Mouse (Mus musculus) adrenal gland, postnatal 25 days (tissue): ENCODE data around the gene Smim20. TPM values are rescaled to one million over a fixed set of nuclear protein-coding genes. Genes with fewer than 3 reads are reported as not detected.

Source experiments
- DNase-seq: peaks from one replicate; pipeline ENCODE4 v3.0.0; 2021; ENCODE audit warnings: mixed read lengths
- total RNA-seq: library from RNA; stranded (reverse); gene quantifications from 2 replicates; pipeline ENCODE4 v1.2.3, GENCODE M21; 2021

The Smim20 gene
- total RNA-seq, 1 experiment from 2014 or later, result 70.8 TPM

DNA sequence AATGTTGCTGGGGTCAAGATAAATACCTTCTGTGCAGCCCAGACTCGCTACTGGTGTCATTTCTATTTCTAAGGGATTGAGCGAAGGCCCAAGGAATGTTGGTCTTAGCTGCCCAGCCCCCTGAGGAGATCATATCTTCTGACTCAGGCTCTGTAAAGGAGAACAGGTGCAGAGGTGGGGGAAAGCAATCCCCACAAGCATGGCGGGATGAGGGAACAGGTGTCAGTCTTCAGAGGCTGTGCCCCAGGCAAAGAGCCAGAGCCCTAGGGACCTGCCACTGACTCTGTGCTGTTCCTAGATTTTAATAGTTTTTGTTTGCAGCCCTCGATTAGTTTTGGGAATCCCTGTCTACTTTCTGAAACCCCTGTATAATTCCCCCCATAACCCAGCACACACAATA is 702 bp upstream of the Smim20 start:
- DNase-seq, result no peak

DNA sequence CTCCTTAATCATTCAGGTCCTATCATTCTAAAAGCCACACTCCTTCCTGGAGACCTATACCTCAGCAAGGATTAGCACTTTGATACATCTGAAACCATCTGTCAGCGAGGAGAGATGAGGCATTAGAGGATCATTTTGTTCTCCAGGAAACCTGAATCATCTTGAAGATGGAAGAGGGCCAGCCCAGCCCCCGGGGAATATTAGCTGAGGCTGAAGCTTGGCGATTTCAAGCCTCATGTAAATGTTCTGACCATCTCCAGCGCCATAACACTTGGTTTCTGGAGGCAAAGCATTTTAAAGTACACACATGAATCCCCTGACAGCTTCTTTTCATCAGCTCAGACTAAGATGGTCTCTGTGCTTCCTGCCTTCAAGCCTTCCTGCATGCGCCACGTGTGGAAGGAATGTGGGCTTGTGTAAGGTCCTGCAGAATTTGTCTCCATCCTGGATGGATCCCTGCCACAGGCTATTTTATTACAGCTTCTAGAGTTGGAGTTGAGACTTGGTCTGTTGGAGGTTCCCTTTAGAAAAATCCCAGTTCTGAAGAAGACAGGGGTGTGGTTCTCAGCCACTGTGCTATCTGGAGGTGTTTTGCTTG is 1.3 kb downstream of the Smim20 start:
- DNase-seq, result peak; percentile 32

DNA sequence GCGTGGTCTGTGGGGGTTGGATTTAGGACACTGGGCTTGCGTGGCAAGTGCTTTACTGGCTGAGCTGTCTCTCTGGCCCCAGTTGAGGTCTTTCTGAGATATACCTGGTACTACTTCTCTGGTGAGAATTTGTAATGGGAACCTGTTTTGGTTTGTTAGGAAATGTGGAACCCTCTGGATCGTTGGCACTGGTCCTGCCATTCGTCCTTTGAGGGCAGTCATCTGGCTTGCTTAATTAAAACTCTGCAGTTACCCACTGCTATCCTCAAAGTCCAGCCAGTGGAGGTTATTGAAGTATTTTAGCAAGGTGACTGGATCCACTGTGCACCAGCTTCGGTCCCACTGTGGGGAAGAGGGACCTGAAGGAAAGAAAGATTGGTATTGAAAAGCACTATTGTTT is 2.9 kb downstream of the Smim20 start:
- DNase-seq, result no peak

DNA sequence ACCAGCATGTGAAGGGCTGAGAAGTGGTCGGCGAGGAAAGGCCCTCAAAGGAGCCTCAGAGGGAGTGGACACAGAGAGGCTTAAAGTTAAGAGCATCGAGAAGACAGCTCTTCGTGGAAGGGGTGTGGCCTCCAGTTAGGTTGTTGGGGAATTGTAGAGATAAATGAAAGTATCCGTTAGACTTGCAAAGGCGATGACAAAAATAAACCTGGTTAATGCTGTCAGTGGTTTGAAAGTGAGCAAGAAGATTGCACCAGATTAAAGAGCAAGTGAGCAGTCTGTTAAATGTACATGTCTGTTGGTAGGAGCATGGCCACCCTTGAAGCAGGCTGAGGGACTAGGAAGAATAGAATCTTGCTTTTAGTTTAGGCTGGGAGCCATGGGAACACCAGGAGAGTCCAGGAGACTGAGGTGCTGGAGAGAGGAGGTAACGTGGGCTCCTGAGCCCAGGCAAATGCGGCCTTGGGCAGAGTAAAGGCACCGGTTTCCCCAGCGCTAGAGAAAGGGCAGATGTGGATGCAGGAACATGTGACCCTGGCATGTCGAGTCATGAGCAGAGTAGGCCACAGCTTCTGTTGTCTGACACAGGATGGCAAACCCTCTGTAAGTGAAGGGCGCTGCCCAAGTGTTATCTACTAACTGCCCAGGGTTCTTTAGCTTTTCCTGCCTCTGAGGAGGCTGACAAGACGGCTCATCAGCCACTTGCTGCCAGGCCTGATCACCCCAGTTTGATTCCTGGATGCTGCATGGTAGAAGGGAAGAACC is 4.2 kb downstream of the Smim20 start:
- DNase-seq, result no peak

DNA sequence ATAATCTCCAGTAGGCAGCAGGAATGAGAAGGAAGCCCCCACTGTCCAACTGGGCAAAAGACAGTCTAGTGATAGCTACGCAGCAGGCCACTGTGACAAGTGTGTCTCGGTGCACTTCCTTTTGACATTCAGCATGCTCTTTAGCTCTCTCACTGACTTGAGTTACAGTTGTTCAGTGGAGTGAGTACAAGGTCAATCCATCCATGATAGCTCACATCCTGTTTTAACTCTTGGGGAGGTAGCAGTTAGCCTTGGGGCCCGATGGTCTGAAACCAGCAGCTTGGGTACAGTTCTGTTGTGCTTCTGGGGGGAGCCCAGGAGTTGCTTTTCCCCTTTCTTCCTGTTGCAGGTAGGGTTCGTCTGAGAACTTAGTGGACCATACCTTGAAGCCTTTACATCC is 5.7 kb downstream of the Smim20 start:
- no peak for DNase-seq

DNA sequence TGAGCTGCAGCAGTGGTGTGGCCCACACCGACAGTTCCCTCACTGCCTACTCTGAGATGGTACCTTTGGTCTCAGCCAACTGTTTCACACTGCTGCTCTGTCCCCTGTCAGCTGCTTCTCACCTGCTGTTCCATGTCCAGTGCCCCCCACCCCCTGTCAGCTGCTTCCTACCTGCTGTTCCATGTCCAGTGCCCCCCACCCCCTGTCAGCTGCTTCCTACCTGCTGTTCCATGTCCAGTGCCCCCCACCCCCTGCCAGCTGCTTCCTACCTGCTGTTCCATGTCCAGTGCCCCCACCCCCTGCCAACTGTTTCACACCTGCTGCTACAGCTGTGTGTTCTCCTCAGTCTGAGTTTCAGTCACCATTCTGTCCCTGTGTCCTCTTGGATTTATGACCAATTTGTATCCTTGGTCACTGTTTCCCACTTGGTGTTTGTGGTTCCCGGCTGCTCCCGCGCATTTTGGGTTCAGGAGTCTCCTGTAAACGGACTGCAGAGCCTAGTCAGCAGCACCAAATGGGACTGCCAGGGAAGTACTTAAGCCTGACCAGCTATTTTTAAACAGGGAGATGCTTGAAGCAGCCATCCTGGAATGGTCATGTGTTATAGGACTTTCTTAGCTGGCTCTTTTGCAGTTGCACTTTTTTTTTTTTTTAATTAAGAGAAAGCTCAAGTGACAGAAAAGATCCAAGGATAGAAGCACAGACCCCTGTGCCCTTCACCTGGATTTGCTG is 7.0 kb downstream of the Smim20 start:
- DNase-seq, result no peak

DNA sequence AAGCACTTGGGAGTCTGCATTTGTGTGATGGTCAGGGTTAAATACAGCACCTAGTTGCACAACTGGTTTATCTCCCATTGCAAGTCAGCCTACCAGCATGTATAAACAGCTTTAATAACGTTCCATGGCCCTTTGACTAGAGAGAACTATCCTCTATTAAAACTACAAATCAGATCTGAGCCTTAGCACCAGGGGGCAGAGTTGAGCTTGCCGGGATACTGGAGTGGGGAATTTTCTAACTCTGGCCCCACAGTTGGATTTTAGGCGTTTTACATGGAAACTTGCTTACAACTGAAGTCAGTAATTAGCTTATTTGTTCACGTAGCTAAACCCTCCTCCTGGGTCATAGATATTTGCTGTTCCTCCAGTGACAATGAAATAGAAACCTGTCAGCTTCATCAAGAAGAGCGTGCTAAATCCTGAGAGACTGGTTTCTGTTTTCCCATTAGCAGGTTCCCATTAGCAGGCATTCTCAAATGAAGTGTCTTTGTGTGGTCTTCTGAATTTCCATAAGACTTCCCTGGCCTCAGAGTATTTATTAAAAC is 8.0 kb downstream of the Smim20 start:
- peak; percentile 27 for DNase-seq

DNA sequence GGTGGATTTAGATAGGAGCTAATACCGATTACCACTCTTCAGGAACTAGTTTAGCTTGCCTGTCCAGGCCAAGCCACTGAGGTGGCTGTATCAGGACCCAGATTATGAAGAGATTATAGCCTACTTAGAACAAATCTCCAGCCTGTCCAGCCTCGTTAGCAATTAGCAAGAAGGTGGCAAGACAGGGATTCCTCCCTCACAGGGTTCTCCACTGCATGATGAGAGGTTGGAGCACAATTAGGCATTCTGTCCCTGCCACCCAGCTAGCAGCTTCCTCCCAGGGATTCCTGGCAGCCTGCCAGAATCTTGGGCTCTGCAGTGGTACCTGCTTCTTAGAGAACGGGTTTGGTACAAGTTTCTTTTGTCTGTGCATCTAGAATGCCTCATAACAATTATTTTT is 8.5 kb downstream of the Smim20 start:
- peak; percentile 24 for DNase-seq

DNA sequence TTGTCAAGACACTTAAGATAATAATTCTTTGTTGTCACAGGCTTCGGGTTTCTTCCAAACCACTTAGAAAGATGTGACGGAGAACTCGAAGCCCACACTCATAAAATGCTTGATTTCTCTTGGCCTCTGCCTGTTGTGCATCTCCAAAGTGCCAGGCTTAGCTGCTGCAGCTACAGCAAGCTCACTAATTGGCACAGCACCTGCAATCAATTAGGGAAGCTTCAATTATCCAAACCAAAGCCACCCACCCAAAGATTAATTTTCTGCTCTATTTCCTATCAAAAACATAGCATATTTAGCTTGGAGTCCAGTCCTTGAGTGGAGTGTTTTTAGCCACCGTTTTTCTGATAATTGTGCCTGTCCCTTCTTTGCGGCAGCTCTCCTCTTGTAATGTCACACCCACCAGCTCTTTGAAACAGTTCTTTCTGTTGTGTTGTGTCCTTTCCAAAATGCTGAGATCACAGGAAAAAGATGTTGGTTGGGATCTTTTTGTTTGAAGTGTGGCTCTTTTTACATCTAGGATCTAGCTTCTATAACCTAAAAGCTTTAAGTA is 9.7 kb downstream of the Smim20 start:
- no peak for DNase-seq

DNA sequence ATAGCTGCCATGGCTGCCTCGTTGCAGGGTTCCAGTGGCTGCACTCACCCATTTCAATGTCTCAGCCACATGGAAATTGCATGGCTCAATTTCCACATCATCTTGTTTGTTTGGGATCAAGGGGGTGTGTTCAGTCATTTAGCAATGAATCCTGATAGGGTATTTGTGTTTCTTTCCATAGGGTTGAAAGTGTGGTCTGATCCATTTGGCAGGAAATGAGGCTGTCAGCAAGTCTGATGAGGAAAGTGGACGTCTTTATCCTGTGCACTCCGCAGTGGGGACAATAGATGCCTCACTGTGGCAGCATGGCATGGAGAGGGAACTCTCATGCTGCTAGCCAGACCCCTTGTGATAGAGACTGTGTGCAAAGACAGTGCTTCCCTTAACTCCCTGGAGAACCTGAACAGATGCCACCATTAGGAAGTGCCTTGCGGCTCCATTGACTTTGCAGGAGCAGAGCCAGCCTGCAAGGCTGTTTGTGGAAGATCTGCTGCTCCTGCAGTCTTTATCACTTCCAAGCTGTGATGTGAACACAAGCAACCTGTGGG is 10.9 kb downstream of the Smim20 start:
- DNase-seq, result no peak

DNA sequence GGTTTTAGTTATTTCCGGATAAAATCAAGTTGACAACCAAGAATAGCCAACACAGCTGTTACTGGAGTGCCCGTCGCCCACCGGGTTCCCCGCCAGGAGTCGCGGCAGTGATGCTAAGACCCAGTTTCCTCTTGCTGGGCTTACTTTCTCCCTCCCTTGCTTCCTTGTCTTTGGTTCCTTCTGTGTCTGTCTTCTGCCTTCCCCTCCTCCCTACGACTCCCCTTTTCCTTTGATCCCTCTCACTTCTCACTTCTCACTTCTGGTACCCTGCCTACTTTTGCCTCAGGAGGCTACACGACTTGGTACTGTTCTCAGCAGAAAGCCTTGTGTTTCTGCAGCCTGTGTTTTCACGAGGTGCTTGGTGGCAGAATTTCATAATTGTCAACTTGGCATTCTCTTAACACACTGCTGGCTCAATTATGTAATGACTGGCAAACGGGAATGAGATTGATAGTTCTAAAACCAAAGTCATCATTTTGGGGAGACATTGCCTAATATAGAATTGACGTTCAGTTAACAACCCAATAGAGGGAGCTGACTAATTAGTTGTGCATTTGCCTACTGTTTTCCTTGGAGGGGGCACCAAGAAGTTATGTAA is 12.4 kb downstream of the Smim20 start:
- DNase-seq, result no peak

DNA sequence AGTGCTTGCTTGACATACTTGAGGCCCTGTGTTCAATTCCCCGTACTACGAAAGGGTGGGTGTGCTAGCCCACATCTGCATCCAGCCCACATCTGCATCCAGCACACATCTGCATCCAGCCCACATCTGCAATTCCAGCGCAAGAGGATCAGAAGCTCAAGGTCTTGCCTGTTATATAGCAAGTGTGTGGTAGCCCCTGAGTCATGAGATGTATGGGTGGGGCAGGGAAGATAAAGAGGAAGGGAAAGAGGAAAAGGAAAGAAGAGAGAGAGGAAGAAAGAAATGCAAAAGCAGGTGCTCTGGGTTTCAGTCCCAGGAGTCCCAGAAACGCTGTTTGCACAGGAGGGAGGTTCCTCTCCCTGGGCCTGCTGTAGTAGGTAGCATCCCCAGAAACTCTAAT is 15.6 kb downstream of the Smim20 start:
- no peak for DNase-seq

DNA sequence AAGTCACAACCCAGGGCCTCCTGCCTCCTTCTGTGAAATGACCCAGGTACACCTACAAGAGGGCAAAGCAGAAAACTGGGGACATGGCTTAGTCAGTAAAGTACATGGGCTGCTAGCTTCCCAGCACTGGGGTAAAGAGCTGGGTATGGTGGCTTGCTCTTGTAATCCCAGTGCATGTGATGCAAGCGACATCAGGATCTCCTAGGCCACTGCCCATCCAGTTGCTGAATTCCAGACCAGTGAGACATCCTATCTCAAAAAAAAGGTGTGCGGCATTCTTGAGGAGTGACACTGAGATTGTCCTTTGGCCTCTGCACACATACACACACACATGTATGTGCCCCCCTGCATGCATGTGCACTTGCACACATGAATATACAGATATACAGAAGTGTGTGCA is 19.5 kb downstream of the Smim20 start:
- no peak for DNase-seq

DNA sequence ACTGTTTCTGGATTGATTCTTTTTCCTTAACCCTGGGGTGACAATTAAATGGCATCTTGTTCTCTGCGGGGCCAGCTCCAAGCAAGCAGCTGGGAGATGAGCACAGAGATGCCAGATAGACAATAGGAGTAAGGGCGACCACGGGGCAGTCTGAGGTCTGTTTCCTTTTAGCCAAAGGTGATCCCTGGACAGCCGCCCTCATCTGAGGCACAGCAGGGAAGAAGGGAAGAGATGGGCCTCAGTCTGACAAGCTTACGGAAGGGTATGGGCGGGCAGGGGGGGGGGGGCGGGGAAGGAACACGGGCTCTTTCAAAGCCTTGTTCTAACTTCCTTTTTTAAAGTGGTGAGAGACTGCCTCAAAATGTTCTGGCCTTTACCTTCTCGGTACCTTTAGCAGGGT is 22.6 kb downstream of the Smim20 start:
- no peak for DNase-seq

DNA sequence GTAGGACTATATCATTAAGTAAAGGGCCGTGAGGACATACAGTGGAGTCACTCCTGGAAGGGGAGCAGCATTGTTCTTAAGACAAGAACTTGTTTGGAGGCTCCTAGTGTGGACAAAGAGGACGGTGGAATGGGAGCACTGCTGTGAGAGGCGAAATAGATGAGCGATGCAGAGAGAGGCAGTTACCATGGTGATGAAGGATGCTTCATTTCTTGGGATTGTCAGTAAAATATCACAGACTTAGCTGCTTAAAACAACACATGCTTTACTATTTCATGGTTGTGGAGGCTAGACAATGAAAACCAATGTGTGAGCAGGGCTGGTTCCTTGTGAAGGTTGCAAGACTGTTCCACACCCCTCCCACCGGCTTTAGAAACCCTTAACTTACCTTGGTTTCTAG is 27.7 kb downstream of the Smim20 start:
- DNase-seq, result no peak

DNA sequence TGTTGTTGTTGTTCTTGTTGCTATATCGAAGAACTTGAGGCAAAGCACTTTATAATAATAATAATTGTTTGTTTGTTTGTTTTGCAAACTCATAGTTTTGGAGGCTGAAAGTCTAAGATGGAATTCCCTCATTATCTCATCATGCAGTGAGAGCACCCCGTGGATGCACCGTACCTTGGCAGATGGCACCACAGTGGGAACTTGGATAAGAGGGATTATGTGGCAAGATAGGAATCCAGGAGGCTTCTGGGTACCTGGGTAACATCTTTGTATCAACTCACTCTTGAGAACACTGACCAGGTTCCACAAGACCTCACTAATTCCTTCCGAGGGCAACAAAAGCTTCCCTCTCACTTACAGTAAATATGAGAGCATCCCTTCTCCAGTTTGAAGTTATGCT is 30.1 kb downstream of the Smim20 start:
- no peak for DNase-seq

DNA sequence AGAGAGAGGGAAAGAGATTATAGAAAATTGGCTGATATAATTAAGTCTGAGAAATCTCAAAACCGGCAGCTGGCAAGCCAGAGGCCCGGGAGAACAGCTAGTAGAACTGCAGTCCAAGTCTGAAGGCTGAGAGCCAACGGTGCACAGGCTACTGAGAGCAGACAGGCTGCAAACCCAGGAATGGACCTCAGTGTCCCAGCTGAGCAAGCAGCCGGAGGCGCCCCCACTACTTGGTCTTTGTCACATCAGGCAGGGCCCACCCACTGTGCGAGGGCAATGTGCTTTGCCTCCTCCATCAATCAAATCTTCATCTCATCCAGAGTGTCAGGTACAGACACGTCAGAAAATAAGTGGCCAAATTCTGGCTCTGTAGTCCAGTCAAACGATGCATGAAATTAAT is 34.6 kb downstream of the Smim20 start:
- no peak for DNase-seq

DNA sequence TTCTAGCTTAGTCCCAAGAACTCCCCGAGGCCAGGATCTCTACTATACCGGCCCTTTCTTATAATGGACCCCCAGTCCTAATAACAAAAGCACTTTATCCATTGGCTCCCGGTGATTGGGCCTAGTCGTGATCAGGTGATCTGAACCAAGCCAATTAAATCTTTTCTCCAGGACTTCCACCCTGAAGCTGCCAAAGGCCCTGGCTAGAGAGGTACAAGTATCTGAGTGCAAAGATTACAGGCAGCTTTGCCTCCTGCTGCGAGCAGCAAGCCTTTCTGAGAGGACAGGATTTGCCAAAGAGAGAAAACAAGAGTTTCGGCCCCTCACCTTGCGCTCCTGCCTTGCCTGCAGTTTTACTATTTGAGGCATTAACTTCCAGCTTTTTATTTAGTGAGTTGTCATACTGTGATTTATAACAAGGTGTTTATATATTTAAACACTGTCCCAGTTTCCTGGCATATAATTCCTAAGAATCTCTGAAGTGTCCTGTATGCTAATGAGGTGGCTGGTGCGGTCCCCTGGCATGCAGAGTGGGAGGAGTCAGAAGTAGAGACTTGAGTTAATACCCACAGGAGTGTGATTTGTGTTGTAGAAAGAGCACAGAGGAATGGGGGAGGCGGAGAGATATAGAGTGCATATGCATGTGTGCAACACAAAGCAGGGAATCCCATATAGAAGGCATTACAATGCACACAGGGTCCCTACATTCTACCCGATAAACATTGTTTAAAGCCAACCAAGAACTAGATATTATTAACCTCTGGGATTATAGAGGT is 36.2 kb downstream of the Smim20 start:
- no peak for DNase-seq

DNA sequence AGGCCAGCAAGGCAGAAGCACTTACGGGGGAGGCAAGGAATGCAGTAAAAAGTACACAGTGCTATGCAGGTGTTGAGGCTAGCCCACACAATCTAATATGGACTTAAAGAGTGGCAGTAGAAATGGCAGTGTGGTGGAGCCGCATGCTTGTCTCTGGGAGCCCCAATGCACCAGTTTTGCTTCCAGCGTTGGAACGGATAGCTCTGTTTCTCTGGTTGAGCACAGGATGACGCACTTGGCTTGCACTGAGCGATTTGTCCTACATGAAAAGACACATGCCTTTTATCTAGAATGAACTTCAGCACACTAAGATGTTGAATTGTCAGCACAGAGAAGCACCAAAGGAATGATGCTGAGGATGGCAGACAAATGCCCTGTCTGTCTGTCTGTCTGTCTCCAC is 37.1 kb downstream of the Smim20 start:
- DNase-seq, result no peak

DNA sequence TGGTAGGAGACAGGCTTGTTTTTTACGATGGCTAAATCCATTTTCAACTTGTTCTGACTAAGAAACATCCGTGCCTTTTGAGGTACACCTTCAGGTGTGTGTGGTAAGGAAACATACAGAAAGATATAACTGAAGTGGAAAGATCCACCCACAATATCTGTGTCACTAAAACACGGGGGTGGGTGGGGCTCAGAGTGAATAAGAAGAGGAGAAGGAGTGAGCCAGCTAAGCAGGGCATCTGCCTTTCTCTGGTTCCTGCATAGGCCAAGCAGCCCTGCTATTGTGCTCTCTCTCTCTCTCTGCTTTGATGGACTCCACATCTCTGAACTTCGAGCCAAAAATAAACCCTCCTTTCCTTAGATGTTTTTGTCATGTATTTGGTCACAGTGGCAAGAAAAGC is 38.1 kb downstream of the Smim20 start:
- DNase-seq, result no peak

DNA sequence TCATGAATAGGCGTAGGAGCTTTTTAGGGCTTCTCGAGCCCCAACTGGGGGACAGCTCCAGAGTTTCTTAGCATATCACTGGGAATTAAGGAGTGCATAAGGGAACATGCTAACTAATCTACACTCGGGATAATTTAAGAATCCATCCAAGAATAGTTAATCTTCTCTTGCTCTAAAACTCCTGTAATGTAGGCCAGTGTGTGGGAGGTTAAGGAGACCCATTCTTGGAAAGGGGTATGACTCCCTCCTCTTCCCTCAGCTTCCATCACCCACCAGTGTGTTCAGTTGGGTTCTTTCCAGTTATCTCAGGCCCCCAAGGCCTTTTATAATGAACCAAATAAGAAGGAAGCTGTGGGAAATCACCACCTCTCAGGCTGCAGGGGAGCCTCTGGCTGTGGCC is 40.0 kb downstream of the Smim20 start:
- no peak for DNase-seq

DNA sequence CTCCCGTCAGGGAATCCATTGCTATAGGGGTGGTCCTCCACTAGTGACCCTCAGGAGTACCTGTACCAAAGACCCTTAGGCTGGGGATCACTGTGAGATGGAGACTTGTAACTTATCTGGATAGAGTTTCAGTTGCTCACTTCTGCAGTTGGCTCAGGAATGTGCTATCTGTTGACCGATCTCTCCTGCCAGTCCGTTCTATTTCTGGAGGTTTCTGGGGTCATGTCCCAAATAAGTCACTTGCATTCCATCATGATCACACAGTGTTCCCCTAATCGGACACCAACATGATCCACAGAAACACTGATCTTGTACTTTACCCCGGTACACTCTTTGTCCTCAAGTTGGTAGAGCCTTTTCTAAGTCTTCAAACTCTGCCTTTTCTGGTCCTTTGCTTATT is 40.6 kb downstream of the Smim20 start:
- no peak for DNase-seq
